Comparison of ENCODE assay signal across 24 mouse cellular contexts in genomic region chr11:96174881-96175280, GRCm38 (mm10). TPM values are rescaled to one million over a fixed set of nuclear protein-coding genes. Genes with fewer than 3 reads are reported as not detected.
"Had no signal": no experiment of that assay in that cellular context is flagged by ENCODE, and none has a peak within 500 bp of the region (broad histone marks: within the 10 kb centered on the region; RNA-seq: fewer than 3 reads in every experiment).

No protein-coding gene starts in this region.

- H3K9me3 ChIP-seq: limb, embryonic 13.5 days; liver, embryonic 12.5 days; liver, embryonic 15.5 days; lung, embryonic 15.5 days; midbrain, embryonic 10.5 days; midbrain, embryonic 15.5 days; neural tube, embryonic 13.5 days had no signal

- DNase-seq: kidney, adult 2 months; kidney, postnatal 25 days; layer of hippocampus, adult 9-11 months; liver; lung, adult 18-20 months; lung, postnatal 10 days; lung, postnatal 36 days; thymus, adult 18-20 months; thymus, postnatal 36 days had no signal

- H3K36me3 ChIP-seq: limb, embryonic 13.5 days; liver, embryonic 12.5 days; liver, embryonic 15.5 days; lung, embryonic 15.5 days; midbrain, embryonic 10.5 days; midbrain, embryonic 15.5 days; neural tube, embryonic 13.5 days had no signal

- H3K4me3 ChIP-seq: layer of hippocampus, adult 2 months; limb, embryonic 13.5 days; liver, embryonic 12.5 days; liver, embryonic 15.5 days; lung, embryonic 15.5 days; megakaryocyte, embryonic 14.5 days; midbrain, embryonic 10.5 days; midbrain, embryonic 15.5 days; neural tube, embryonic 13.5 days had no signal

- H3K4me2 ChIP-seq: limb, embryonic 13.5 days; liver, embryonic 12.5 days; liver, embryonic 15.5 days; lung, embryonic 15.5 days; midbrain, embryonic 15.5 days; neural tube, embryonic 13.5 days had no signal

- H3K4me1 ChIP-seq: limb, embryonic 13.5 days; liver, embryonic 12.5 days; liver, embryonic 15.5 days; lung, embryonic 15.5 days; midbrain, embryonic 15.5 days; neural tube, embryonic 13.5 days had no signal

- H3K9ac ChIP-seq: limb, embryonic 13.5 days; liver, embryonic 12.5 days; liver, embryonic 15.5 days; lung, embryonic 15.5 days; midbrain, embryonic 15.5 days; neural tube, embryonic 13.5 days had no signal

- ATAC-seq: liver, embryonic 12.5 days; midbrain, embryonic 15.5 days had no signal

- H3K27ac ChIP-seq: kidney, postnatal 0 days; layer of hippocampus, adult 2 months; limb, embryonic 13.5 days; liver, embryonic 12.5 days; liver, embryonic 15.5 days; lung, embryonic 15.5 days; midbrain, embryonic 10.5 days; midbrain, embryonic 15.5 days; neural tube, embryonic 13.5 days had no signal

RNA-seq across cellular contexts. Expression of gene Hoxb13, which starts 19.2 kb away (rescaled TPM):
- polyA plus RNA-seq: kidney, adult 2 months; kidney, embryonic 14.5 days; kidney, postnatal 0 days; large intestine, adult 2 months; limb, embryonic 13.5 days; liver, embryonic 12.5 days; liver, embryonic 15.5 days; lung, embryonic 15.5 days; midbrain, embryonic 10.5 days; midbrain, embryonic 15.5 days; neural tube, embryonic 13.5 days; spleen, adult 2 months; stomach, embryonic 16.5 days had no signal

RNA-seq across cellular contexts. Expression of gene Ttll6, which starts 41.3 kb away (rescaled TPM):
- polyA plus RNA-seq: kidney, embryonic 14.5 days; limb, embryonic 13.5 days; liver, embryonic 12.5 days; liver, embryonic 15.5 days; midbrain, embryonic 10.5 days; neural tube, embryonic 13.5 days; small intestine, adult 2 months; spleen, adult 2 months had no signal
